ENCODE assay signal across 14 mouse cellular contexts in the genomic region with DNA sequence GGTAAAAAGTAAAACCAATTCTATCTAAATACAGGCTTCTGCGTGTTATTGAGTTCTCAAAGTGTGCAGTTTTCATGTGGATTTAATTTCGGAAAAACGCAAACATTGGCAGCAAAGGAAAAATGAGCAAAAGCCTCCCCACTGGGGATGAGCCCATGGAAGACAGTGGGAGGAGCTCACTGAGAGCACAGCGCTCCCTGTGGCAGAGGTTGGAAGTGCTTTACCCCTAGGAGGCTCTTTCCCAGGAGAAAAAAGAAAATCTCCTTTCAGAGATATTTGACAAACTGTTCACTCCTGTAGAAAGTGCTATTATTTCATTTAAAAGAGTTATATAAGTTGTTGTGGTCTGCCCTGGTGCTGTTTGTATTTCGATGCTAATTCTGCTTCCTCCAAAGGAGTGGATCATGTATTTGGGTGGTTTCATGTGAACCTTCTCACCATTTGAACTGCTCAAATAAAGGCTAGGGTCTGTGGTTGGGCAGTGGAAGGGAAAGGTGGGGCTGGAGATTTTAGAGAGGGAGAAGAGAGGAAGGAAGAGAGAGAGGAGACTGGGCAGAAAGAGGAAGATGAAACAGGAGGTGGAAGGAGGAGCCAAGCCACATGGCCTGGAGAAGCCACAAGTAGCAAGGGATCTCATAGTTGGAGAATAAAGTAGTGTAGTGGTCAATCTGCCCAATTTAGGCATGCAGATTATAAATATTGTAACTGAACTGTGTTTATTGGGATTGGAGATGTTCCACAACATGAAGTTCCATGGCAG.
DNase-seq lines count a peak whose midpoint lies in the region; TF ChIP-seq lines count a peak whose summit lies in the region.
"Had no signal": no experiment of that assay in that cellular context is flagged by ENCODE, and none has a peak within 500 bp of the region (broad histone marks: within the 10 kb centered on the region; RNA-seq: fewer than 3 reads in every experiment).

No protein-coding gene starts in this region.

- no peak overlapping the region for H3K27ac ChIP-seq in left cerebral cortex, adult 2 months
- H3K27ac ChIP-seq in testis, adult 2 months (ENCODE audit: control insufficient read depth, insufficient read depth, low read depth, low read length), result no peak overlapping the region
- H3K27ac ChIP-seq: liver, embryonic 15.5 days had no signal

- intact Hi-C loops in left cerebral cortex, adult 2 months (cut with DNase I), result no loop called here
- intact Hi-C loops in left cerebral cortex, postnatal 25 days (cut with DNase I), result no loop called here

- TF ChIP-seq POLR2A in testis, adult 2 months (IDR thresholded peaks at IDR 0.05; ENCODE audit: control insufficient read depth, low read depth, low read length), result no peak

- TF ChIP-seq CTCF in left cerebral cortex, adult 2 months (IDR thresholded peaks at IDR 0.05), result peak; percentile 29
- TF ChIP-seq CTCF in testis, adult 2 months (IDR thresholded peaks at IDR 0.05; ENCODE audit: control insufficient read depth, insufficient read depth, insufficient replicate concordance, low read depth, low read length), result peak; percentile 58; the same call in 1 of the 2 replicates

- no peaks in the 10 kb centered on the region for H3K4me1 ChIP-seq in testis, adult 2 months (ENCODE audit: control insufficient read depth, insufficient read depth, low read length)
- H3K4me1 ChIP-seq: liver, embryonic 15.5 days; megakaryocyte, embryonic 14.5 days had no signal

- H3K36me3 ChIP-seq in testis, adult 2 months (ENCODE audit: control insufficient read depth, insufficient read depth, low read length), result no peaks in the 10 kb centered on the region
- H3K36me3 ChIP-seq: G1E; liver, embryonic 15.5 days had no signal

- DNase-seq in adrenal gland, postnatal 14 days, result peak; percentile 3
- DNase-seq in adrenal gland, postnatal 4 days (ENCODE audit: low spot score in 2 of 2), result no peak
- DNase-seq in left cerebral cortex, adult 2 months (ENCODE audit: extremely low spot score in 1 of 2, low spot score in 2 of 2), result no peak
- DNase-seq in left cerebral cortex, postnatal 25 days (ENCODE audit: low spot score in 2 of 2), result no peak
- no peak for DNase-seq in testis, postnatal 10 days (ENCODE audit: low spot score)
- no peak for DNase-seq in thymus, postnatal 0 days (ENCODE audit: low spot score)
- DNase-seq in cerebellum, adult 8-10 months, result no peak
- DNase-seq: cerebellum, adult 11 months; heart, adult 11 months; thymus, postnatal 25 days had no signal

- H3K4me3 ChIP-seq in left cerebral cortex, adult 2 months, result no peak overlapping the region
- H3K4me3 ChIP-seq in testis, adult 2 months (ENCODE audit: control insufficient read depth, low read depth, low read length), result no peak overlapping the region
- H3K4me3 ChIP-seq: liver, embryonic 15.5 days; megakaryocyte, embryonic 14.5 days had no signal

- no peaks in the 10 kb centered on the region for H3K27me3 ChIP-seq in testis, adult 2 months (ENCODE audit: control insufficient read depth, insufficient read depth, low read length)
- H3K27me3 ChIP-seq: liver, embryonic 15.5 days; megakaryocyte, embryonic 14.5 days had no signal
